16 mouse cellular contexts compared by ENCODE assay signal in genomic region chr8:111902080-111902479, GRCm38 (mm10). TPM values are rescaled to one million over a fixed set of nuclear protein-coding genes. Genes with fewer than 3 reads are reported as not detected.
DNase-seq lines count a peak whose midpoint lies in the region; ATAC-seq and TF ChIP-seq lines count a peak whose summit lies in the region.
"Had no signal": no experiment of that assay in that cellular context is flagged by ENCODE, and none has a peak within 500 bp of the region (broad histone marks: within the 10 kb centered on the region; RNA-seq: fewer than 3 reads in every experiment).

No protein-coding gene starts in this region.

- peak; percentile 91 for ATAC-seq in kidney, postnatal 0 days (replicated peaks; ENCODE audit: low FRiP score, low read depth)
- no peak for ATAC-seq in frontal cortex, adult (ENCODE audit: low TSS enrichment)
- ATAC-seq: forebrain, embryonic 16.5 days; hindbrain, embryonic 16.5 days; liver, embryonic 12.5 days; midbrain, embryonic 16.5 days had no signal

- DNase-seq in kidney, postnatal 0 days (ENCODE audit: low spot score) = peak; percentile 86
- no peak for DNase-seq in kidney, adult 9 months
- DNase-seq in embryo, embryonic 10.5 days (ENCODE audit: low spot score) = peak; percentile 59
- DNase-seq in gastrocnemius, adult 8-10 months (ENCODE audit: low spot score in 2 of 2) = peak; percentile 71 to 82
- peak; percentile 56 for DNase-seq in mesoderm, embryonic 11.5 days (ENCODE audit: low read depth, low spot score)
- DNase-seq in T-cell, adult 2 months (ENCODE audit: low spot score) = no peak
- DNase-seq in adrenal gland, postnatal 4 days (ENCODE audit: low spot score in 2 of 2) = no peak
- DNase-seq: cerebellum, adult 11-12 months; kidney, postnatal 10 days; layer of hippocampus, postnatal 36 days had no signal

- H3K9me3 ChIP-seq in kidney, postnatal 0 days (replicated peaks; ENCODE audit: low read length) = no peaks in the 10 kb centered on the region
- H3K9me3 ChIP-seq: liver, embryonic 12.5 days had no signal

- no peak for TF ChIP-seq CTCF in kidney, postnatal 0 days (IDR thresholded peaks at IDR 0.05; ENCODE audit: low read depth)

- no peak overlapping the region for H3K4me2 ChIP-seq in kidney, postnatal 0 days (ENCODE audit: low read length)
- H3K4me2 ChIP-seq: liver, embryonic 12.5 days had no signal

- H3K27ac ChIP-seq in kidney, postnatal 0 days = no peak overlapping the region
- H3K27ac ChIP-seq: heart, adult 2 months; liver, embryonic 12.5 days had no signal

- WGBS in kidney, postnatal 0 days = 8% methylated on average over 5 of the region's 5 CpGs

- H3K9ac ChIP-seq in kidney, postnatal 0 days (ENCODE audit: low read depth, low read length) = no peak overlapping the region
- H3K9ac ChIP-seq: liver, embryonic 12.5 days had no signal

- H3K4me1 ChIP-seq in kidney, postnatal 0 days (replicated peaks; ENCODE audit: insufficient read depth, low read length) = no peaks in the 10 kb centered on the region
- H3K4me1 ChIP-seq: liver, embryonic 12.5 days had no signal

- H3K4me3 ChIP-seq in kidney, postnatal 0 days (replicated peaks; ENCODE audit: low read depth, low read length) = no peak overlapping the region
- H3K4me3 ChIP-seq: heart, adult 2 months; liver, embryonic 12.5 days had no signal

- H3K36me3 ChIP-seq in kidney, postnatal 0 days (ENCODE audit: insufficient read depth, low read length) = no peaks in the 10 kb centered on the region
- H3K36me3 ChIP-seq: liver, embryonic 12.5 days had no signal

- no peaks in the 10 kb centered on the region for H3K27me3 ChIP-seq in kidney, postnatal 0 days (ENCODE audit: insufficient read depth, low read length)

RNA-seq across cellular contexts. Expression of gene Chst5, which starts 8.2 kb away (rescaled TPM):
- 0.51 and 0.58 TPM in 2 replicates for polyA plus RNA-seq in kidney, postnatal 0 days (2015; fragmentation: Nextera tagmentation; extraction: Ambion mirVana)
- total RNA-seq in gastrocnemius, adult 8-10 months (2022) = not detected
- total RNA-seq in adrenal gland, postnatal 4 days (2021) = under 1 TPM; 0.34 to 0.59 TPM
- total RNA-seq: heart, adult 2 months had no signal
- polyA plus RNA-seq: heart, adult 2 months had no signal

RNA-seq across cellular contexts. Expression of gene Tmem170, which starts 25.5 kb away (rescaled TPM):
- 15.1 and 15.8 TPM in 2 replicates for polyA plus RNA-seq in kidney, postnatal 0 days (2015; fragmentation: Nextera tagmentation; extraction: Ambion mirVana)
- total RNA-seq in gastrocnemius, adult 8-10 months (2022) = 1 to 10 TPM; 1.9 to 2.2 (median 2.1) TPM
- 1 to 10 TPM; 5.9 to 6.1 TPM for total RNA-seq in adrenal gland, postnatal 4 days (2021)

RNA-seq across cellular contexts. Expression of gene Tmem231, which starts 31.6 kb away (rescaled TPM):
- polyA plus RNA-seq in kidney, postnatal 0 days (2015; fragmentation: Nextera tagmentation; extraction: Ambion mirVana) = 17.3 and 17.7 TPM in 2 replicates
- 1 to 10 TPM in 1 of 4 experiments, under 1 TPM in 3; 0.41 to 1.0 (median 0.74) TPM for total RNA-seq in gastrocnemius, adult 8-10 months (2022)
- total RNA-seq in adrenal gland, postnatal 4 days (2021) = 10 to 100 TPM in 1 of 2 experiments, 1 to 10 TPM in 1; 7.1 to 10.3 TPM

RNA-seq across cellular contexts. Expression of gene Gabarapl2, which starts 38.4 kb away (rescaled TPM):
- 264 and 266 TPM in 2 replicates for polyA plus RNA-seq in kidney, postnatal 0 days (2015; fragmentation: Nextera tagmentation; extraction: Ambion mirVana)
- 100 to 1,000 TPM; 112 to 138 (median 117) TPM for total RNA-seq in gastrocnemius, adult 8-10 months (2022)
- total RNA-seq in adrenal gland, postnatal 4 days (2021) = 100 to 1,000 TPM; 115 to 125 TPM

RNA-seq across cellular contexts. Expression of gene Cfdp1, which starts 48.0 kb away (rescaled TPM):
- polyA plus RNA-seq in kidney, postnatal 0 days (2015; fragmentation: Nextera tagmentation; extraction: Ambion mirVana) = 180 and 183 TPM in 2 replicates
- total RNA-seq in gastrocnemius, adult 8-10 months (2022) = 10 to 100 TPM; 11.7 to 17.6 (median 14.7) TPM
- total RNA-seq in adrenal gland, postnatal 4 days (2021) = 10 to 100 TPM; 84.4 to 100.0 TPM

Comparison
In these comparisons a context has a peak if more than half of its experiments do, and no peak if none do; other contexts are left out.
1. DNase-seq: peak in kidney, postnatal 0 days (single experiment), embryo, embryonic 10.5 days (single experiment), gastrocnemius, adult 8-10 months (2 of 2) and mesoderm, embryonic 11.5 days (single experiment); none in kidney, adult 9 months (single experiment), T-cell, adult 2 months (single experiment) and adrenal gland, postnatal 4 days (0 of 2).
2. RNA of gene Tmem231, which starts 31.6 kb away (total RNA-seq): 7.1 to 10.3 TPM in adrenal gland, postnatal 4 days; 0.41 to 1.0 TPM in gastrocnemius, adult 8-10 months; every median in the first group is over 4 times any median in the second.